Mouse (Mus musculus): Measurements from ENCODE around the gene Ddah1. TPM values are rescaled to one million over a fixed set of nuclear protein-coding genes. Genes with fewer than 3 reads are reported as not detected.

Ddah1 gene
- total RNA-seq, 2 experiments from 2014 or later, result 10.6 to 13.6 TPM

- peak; percentile 56 to 58 for DNase-seq
- intact Hi-C loops (cut with DNase I), result no loop called here
These were observed 43.6 kb downstream of the Ddah1 start for GRCm38 (mm10) chr3:145802106-145802505.

DNA sequence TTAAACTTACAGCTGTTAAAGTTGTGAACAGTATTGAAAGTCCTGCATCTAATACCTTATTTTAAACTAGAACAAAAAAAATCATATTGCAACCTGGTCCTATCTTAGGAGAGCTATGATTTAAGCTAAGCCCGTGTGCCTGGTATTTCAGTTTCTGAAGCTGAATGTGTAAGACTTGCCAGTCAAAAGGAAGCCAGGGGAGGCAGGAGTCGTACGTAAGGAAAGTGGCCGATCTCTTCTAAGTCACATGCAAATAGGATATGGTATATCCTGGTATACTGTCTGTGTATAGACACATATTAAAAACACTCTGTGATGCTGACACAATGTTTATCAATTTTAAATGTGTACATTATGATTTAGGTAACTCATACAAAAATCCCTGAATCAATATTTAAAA, 47.4 kb downstream of the Ddah1 start:
- intact Hi-C loops (cut with DNase I), result no loop called here
- no peak for DNase-seq

DNA sequence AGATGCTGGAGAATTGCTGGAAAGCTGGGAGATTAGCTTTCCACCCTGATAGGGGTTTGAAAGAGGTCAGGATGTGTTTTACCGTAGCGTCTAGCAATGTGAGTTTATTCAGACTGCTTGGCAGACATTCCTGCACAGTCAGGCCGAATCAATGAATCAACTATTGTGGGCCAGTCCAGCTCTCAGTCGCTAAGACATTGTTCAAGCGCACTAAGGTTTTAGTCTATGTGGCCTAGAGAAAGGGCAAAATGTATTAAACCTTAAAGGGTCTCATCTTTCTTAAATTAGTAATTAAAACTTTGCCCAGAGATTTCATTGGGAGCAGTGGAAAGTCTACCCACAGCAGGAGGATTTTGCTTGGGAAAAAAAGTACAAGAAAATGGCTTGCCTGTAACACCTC, 48.0 kb downstream of the Ddah1 start:
- DNase-seq, result no peak

GRCm38 (mm10) chr3:145816807-145817206, 58.3 kb downstream of the Ddah1 start:
- intact Hi-C loops (cut with DNase I), result loop anchor here (5.0 kb wide), 1 partner anchor 60 kb away; the partner anchor contains the start of gene Ddah1
- peak; percentile 42 for DNase-seq

More for the DNA sequence above, 48.0 kb downstream of the Ddah1 start:
- intact Hi-C loops (cut with DNase I), result no loop called here

DNA sequence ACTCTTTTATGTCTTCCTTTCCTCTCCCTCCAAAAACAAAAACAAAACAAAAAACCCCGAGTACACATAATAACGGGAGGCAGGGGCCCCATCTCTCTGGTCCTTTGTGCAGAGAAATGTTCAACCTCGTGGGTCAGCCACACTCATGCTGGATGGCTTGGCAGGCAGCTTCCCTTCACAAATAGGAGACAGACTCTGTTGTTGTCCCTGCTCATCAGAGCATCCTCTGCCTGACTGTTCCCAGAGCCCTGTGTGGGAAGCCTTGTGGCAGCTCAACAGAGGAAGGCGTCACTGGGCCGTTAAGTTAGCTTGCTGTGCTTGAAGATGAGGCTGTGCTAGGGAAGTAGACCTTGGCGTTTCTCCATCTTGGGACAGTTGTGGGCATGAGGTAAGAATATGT, 58.8 kb downstream of the Ddah1 start:
- peak in 1 of 2 experiments; percentile 14 for DNase-seq
- intact Hi-C loops (cut with DNase I), result loop anchor here (5.0 kb wide), 1 partner anchor 60 kb away; the partner anchor contains the start of gene Ddah1

- no peak for DNase-seq
- intact Hi-C loops (cut with DNase I), result no loop called here
These were observed 62.0 kb downstream of the Ddah1 start for GRCm38 (mm10) chr3:145820439-145820838.

- intact Hi-C loops (cut with DNase I), result no loop called here
These were observed 62.5 kb downstream of the Ddah1 start for GRCm38 (mm10) chr3:145820938-145821337.

GRCm38 (mm10) chr3:145822201-145822600, 63.7 kb downstream of the Ddah1 start:
- intact Hi-C loops (cut with DNase I), result no loop called here
- no peak for DNase-seq

More at GRCm38 (mm10) chr3:145820938-145821337, 62.5 kb downstream of the Ddah1 start:
- no peak for DNase-seq

- intact Hi-C loops (cut with DNase I), result no loop called here
- DNase-seq, result no peak
These were observed 65.2 kb downstream of the Ddah1 start for GRCm38 (mm10) chr3:145823661-145824060.

DNA sequence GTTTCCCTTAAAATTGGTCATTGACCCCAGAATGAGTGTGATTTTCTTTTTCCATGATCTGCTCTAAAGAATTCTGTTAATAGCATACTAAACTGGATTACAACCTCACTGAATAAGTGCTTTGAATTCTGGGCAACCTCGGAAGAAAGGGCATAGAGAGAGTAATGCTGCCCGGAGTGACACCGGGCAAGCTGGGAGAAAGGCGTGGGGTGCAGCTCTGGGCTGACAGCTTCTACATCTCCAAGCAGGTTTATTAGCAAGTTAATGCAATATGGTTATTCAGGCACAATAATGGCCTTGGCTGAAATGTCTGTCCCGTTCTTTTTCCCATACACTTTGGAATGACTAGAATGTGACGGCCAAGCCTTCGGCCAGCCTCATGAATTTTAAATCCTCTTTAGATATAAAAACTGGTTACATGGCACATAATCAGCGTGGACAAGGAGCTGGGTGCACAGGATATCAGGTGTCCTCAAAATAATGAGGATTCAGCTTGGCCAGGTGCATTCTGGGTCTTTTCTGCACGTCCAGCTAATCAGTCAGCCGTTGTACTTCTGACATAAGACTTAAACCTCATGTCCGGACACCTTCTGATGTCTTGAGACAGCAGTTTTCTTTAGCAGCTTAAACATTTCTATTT, 67.1 kb downstream of the Ddah1 start:
- intact Hi-C loops (cut with DNase I), result no loop called here

DNA sequence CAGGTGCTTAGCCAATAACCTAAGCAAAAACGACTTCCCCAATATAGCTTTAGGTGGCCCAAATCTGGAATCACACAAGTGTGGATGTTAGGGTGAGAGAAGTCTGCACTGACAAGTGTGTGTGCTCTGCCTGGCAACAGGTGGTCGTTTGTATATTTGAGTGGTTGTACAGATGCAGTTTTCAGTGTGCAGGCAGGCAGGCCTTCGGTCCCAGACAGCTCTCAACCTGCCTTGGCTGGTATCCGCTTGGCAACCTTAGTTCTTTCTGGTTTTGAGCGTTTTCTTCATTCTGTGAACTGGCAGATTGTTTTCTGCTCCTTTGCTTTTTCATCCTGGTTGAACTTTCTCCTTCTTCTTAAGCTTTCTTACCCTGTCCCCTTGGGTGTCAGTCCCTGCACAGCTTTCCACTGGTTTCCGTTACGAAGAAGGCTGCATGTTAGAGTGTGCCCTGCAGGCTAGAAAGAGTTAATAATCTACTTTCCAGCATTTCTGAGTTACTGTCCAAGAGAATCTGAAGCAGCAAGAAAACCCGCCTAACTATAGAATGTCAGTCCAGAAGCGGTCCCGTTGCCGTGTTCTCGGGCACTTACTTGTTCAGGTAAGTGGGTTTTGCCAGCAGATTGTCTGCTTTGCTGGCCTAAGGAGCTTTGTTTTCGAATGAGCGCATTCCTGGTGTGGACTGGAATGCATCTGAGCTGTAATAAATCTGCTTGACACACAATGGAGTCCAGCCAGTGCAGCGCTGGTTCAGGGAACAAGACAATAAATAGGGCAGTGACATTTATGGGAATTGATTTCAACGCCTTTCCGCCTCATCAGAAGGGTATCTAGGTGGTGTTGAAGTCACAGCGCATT, 68.9 kb downstream of the Ddah1 start:
- intact Hi-C loops (cut with DNase I), result no loop called here
- peak; percentile 50 to 60 for DNase-seq

More for the DNA sequence above, 67.1 kb downstream of the Ddah1 start:
- DNase-seq, result no peak

DNA sequence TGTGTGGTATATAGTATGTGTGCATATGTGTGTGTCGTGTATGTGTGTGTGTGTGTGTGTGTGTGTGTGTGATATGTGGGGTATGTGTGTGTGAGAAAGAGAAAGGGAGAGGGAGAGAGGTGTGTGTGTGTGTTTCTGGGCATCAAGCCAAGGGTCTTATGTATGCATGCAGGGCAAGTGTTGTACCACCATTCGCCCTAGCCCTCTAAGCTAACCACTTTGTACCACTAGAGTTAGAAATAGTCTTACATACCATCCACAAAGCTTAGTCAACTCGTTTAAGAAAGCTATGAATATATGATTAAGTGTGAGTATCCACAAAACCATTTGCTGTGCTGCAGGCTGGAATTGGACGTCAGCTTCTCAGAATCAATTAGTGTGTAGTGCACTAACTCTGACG, 70.4 kb downstream of the Ddah1 start:
- intact Hi-C loops (cut with DNase I), result no loop called here
- DNase-seq, result no peak

DNA sequence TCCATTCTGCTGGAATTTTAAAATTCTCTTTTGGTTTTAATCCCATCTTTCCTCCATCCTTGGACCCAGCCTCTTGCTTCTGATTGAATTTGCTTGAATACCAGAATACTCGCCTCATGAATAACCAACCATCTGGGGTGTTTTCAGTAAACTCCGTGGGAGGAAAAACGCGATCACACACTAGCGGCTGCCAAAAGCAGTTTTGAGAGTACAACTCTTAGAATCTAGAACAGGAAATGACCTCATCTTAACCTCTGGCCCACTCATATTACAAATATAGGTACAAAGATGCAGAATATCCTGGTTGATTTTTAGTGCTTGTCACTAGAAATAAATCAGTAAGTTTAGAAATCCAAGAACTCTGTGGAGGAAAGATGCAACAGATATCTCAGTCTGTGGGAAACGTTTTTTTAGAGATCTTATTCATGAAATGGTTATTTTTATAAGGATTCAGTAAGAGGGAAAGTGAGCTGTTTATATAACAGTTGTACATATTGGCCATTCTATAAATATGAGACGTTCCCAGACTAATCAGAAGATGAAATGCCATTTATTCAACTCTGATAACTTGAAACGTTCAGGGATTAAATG, 75.6 kb downstream of the Ddah1 start:
- DNase-seq, result peak; percentile 65 to 70
- intact Hi-C loops (cut with DNase I), result no loop called here

DNA sequence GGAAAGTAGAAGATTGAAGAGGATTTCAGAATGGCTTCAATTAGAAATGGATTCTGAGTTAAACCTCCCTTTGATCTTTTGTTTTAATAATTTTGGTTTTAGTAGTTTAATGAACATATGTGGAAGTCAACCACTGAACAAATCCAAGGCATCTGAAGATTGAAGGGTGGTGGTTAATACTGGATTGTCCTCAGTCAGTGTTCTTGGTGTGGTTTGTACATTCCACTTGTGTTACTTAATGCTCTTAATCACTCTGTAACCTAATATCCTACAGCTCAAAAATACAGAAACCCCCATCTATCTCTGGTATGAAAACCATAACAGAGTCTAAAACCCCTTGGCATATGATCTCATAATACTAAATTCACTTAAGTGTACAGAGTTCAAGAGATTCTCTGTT, 79.8 kb downstream of the Ddah1 start:
- DNase-seq, result no peak
- intact Hi-C loops (cut with DNase I), result no loop called here

GRCm38 (mm10) chr3:145841961-145842710, 83.7 kb downstream of the Ddah1 start:
- no peak for DNase-seq
- intact Hi-C loops (cut with DNase I), result no loop called here

GRCm38 (mm10) chr3:145843836-145844235, 85.4 kb downstream of the Ddah1 start:
- intact Hi-C loops (cut with DNase I), result no loop called here
- DNase-seq, result no peak

GRCm38 (mm10) chr3:145844891-145845290, 86.4 kb downstream of the Ddah1 start:
- DNase-seq, result no peak
- intact Hi-C loops (cut with DNase I), result no loop called here

- no peak for DNase-seq
- intact Hi-C loops (cut with DNase I), result no loop called here
These were observed 87.8 kb downstream of the Ddah1 start for GRCm38 (mm10) chr3:145846255-145846654.

GRCm38 (mm10) chr3:145852041-145852440, 93.6 kb downstream of the Ddah1 start:
- intact Hi-C loops (cut with DNase I), result no loop called here
- DNase-seq, result no peak

DNA sequence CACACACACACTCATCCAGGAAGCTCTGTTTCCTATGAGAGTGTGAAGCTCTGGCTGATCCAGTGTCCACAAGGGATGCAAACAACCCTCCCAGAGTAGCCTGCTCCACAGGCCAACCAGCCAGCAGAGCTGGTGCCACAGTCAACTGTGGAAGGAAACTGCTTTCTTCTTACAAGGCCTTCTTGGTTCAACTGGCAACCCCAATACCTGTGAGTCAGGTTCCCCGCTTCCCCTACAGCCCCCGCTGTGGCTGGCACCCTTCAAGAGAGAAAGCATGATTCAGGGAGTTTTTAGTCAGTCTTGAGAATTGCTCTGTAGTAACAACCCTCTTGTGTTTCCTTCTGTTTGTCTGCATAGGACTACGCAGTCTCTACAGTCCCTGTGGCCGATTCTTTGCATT, 94.3 kb downstream of the Ddah1 start:
- intact Hi-C loops (cut with DNase I), result no loop called here
- no peak for DNase-seq

GRCm38 (mm10) chr3:145853713-145854112, 95.2 kb downstream of the Ddah1 start:
- intact Hi-C loops (cut with DNase I), result no loop called here
- no peak for DNase-seq
